Mouse (Mus musculus): ENCODE results near the gene Man1c1.

The Man1c1 gene

DNA sequence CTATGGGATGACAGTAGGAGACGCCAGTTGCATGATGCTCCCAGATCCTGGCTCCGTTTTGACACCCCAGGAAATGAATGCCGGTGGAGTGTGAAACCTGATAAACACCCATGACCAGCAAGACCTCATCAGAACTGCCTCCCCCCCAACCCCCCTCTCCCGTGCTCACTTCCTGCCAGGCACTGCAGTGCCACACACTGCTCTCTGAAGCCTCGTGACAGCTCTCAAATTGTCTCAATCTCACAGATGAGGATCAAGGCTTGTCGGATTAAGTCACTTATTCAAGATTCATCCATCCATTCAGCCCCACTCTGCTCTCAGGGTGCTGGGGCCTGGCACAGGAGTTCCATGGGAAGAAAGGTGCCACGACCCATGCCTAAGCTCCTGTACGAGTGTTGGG lies 102.7 kb downstream of the Man1c1 start:
- no peak for DNase-seq

- no peak for DNase-seq
Observed at GRCm38 (mm10) chr4:134600777-134601176, 103.3 kb downstream of the Man1c1 start.

- no peak for DNase-seq
Observed at GRCm38 (mm10) chr4:134600060-134600459, 104.0 kb downstream of the Man1c1 start.

- DNase-seq: no peak
Observed at GRCm38 (mm10) chr4:134596816-134597692, 107.0 kb downstream of the Man1c1 start.

- DNase-seq: no peak
Observed at GRCm38 (mm10) chr4:134594731-134595439, 109.2 kb downstream of the Man1c1 start.

DNA sequence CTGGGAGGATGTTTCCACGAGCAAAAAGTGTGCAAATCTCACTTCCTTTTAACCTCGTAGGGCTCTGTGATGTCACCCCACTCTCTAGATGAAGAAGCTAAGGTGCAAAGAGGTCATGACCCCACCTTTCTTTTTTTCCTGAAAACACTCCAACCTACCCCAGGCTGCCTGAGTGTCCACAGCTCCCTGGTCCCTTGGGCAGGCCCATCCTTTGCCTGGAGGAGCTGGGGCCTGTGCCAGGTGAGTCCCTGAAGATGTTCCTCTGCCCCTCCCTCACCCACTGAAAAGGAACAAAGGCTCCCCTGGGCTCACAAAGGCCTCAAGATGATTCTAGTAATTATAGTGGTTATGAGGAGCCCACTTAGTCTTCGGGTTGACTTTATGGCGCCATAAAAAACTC lies 111.6 kb downstream of the Man1c1 start:
- no peak for DNase-seq

- DNase-seq: peak; percentile 81 to 88
Observed at GRCm38 (mm10) chr4:134591506-134592061, 112.5 kb downstream of the Man1c1 start.

GRCm38 (mm10) chr4:134590227-134590926 lies 113.7 kb downstream of the Man1c1 start:
- no peak for DNase-seq

DNA sequence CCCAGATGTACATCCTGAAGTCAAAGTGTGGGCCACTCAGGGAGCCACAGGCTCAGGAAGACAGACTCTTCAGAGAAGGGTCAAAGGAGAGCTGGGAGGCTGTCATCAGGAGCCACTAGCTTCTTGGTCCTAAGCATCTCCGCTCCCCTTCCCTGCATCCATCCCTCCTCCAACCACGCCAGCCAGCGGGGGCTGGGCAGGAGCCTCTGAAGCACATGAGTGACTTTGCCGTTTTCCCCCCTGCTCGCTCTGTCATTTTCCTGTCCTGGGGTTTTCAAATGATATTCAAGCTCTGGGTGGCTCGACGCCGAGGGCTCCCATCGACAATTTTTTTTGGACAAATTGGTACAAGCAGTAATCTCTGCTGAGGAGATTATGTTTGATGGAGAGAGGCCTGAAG lies 114.3 kb downstream of the Man1c1 start:
- no peak for DNase-seq

GRCm38 (mm10) chr4:134588951-134589350 lies 115.1 kb downstream of the Man1c1 start:
- DNase-seq: no peak

GRCm38 (mm10) chr4:134588287-134588686 lies 115.8 kb downstream of the Man1c1 start:
- no peak for DNase-seq

- no peak for DNase-seq
Observed at GRCm38 (mm10) chr4:134587636-134588197, 116.4 kb downstream of the Man1c1 start.

DNA sequence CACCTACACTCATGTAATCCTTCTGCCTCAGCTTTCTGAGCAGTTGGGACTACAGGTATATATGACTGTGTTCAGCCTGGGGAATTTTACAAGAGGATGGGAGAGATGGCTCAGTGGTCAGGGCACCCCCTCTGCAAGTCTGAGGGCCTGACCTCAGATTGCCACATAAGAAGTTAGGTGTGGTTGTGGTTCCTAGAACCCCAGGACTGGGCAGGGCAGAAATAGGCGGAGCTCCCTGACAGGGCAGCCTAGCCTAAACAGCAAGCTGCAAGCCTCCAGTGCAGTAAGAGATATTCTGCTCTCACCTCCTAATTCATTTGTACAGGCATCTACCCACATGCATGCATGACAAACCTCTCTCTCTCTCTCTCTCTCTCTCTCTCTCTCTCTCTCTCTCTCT lies 117.5 kb downstream of the Man1c1 start:
- no peak for DNase-seq

DNA sequence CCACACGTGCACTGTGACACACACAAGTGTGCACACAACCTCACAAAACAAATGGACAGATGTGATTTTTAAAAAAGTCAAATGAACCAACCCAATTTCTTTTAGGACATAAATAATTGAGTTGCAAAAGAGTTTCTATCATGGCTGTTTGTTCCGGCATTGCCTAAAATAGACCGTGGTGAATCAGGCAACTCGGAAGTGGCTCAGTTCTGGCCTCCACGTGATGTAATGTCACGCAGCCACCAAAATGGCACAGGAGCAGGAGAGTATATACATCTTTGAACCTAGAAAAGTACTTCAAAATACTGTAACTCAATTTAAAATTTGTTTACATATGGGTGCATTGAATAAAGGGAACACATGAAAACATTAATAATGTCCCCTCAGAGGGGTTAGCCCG lies 118.0 kb downstream of the Man1c1 start:
- no peak for DNase-seq

DNA sequence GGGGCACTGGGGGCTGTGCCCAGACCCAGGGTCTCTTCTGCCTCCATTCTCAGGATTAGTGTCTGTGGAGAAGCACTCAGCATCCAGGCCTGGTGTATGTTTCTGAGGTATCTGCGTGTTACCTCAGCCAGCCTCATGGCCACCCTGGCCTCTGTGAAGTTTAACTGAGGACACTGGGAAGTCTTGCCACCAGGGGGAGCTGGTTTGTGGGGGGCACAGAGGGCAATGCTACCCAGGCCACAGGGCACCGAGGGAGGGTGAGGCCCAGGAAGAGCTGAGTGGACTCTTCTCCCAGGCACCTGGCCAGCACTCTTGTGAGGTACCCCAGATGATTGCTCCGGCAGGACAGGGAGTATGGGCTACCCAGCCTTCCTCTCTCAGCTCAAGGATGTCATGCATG lies 120.6 kb downstream of the Man1c1 start:
- DNase-seq: peak; percentile 55

GRCm38 (mm10) chr4:134581365-134581764 lies 122.7 kb downstream of the Man1c1 start:
- no peak for DNase-seq

GRCm38 (mm10) chr4:134580351-134581148 lies 123.5 kb downstream of the Man1c1 start:
- no peak for DNase-seq

DNA sequence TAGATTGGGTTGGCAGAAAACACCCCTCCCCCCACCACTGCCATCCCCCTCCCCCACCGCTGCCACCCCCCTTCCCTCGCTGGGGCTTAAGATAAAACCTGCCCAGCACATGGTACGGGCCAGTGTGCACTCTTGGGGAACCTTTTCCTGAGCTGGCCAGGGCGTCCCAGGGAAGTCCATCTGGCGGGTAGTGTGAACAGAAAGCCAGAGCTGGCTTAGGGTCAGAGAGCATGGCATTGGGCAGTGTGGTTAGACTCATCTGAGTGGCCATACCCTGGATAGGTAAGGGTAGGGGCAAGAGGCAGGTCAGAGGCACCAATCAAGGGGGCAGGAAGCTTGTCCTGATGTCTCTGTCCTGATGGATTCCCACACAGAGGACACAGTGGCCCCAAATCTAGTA lies 124.5 kb downstream of the Man1c1 start:
- DNase-seq: no peak

GRCm38 (mm10) chr4:134579212-134579611 lies 124.9 kb downstream of the Man1c1 start:
- peak; percentile 62 to 76 for DNase-seq

DNA sequence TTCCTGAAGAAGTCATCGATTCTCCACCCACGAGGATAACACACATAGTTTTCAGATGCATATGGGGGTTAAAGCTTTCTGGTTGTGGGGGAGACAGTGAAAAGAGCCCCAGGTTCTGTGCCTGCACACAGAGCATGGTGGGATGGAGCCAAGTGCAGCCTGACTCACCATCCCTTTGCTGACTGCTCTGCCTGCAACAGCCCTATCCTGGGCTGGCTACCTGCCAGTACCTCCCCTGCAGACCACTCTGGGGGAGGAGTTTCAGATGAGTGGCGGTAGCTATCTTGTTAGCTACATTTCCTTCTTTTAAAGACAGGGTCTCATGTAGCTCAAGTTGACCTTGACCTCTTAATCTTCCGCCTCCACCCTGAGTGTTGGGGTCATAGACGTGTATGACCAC lies 125.7 kb downstream of the Man1c1 start:
- no peak for DNase-seq

DNA sequence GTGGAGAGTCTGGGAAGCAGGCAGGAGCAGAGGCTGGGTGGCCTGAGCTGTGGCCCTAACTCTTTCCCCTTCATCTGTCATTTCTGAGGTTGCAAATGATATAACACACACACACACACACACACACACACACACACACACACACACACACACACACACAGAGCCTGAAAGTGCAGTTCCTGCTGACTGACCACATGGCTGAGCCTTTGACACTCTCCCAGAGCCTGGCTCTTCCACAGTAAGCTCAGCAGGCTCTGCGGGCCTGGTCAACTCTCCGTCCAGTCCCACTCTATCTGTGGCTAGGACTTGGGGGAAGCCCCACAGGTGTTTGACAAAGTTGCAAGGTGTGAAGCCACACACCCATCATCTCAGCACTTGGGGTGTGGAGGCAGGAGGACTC lies 126.8 kb downstream of the Man1c1 start:
- DNase-seq: no peak

GRCm38 (mm10) chr4:134575486-134575885 lies 128.6 kb downstream of the Man1c1 start:
- no peak for DNase-seq

Data from kidney, postnatal 4 days (tissue).